ENCODE assay signal across 12 mouse cellular contexts in the genomic region with DNA sequence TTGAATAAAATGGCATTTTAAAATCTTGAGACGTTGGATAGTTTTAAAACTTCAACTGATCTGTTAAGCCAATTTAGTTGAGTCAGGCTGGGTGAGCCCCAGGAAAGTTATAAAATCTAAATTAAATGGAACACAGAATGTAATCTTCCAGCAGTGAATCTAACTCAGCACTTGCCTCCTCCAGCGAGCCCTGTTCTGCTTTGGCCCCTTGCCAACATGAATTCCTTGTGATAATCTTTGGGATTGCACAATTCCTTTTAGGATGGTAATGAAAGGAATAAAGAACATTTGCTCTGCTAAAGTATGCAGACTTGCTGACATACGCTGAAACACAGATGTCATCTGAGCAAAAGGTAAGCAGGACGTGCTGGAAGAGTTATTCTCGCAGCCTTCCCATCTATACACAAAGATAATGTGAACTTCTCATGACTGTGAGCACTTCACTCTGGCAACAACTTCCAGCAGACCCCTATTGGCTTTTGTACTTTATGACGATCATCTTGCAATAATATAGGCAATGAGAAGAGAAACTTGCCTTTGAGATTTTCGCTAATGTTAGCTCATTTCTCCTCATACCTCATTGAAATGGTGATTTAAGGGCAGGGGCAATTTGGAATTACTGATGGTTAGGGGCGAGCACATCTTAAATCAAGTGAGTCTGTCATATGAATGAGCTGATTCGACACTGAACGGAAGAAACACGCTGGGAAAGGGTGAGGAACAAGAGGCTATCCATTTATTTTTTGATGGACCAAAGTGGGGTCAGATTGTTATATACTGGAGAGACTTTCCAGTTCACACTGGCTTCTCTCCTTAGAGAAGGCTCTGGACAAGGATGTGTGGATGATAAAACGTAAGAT.
DNase-seq lines count a peak whose midpoint lies in the region; ATAC-seq and TF ChIP-seq lines count a peak whose summit lies in the region.
"Had no signal": no experiment of that assay in that cellular context is flagged by ENCODE, and none has a peak within 500 bp of the region (broad histone marks: within the 10 kb centered on the region; RNA-seq: fewer than 3 reads in every experiment).

No protein-coding gene starts in this region.

- H3K4me1 ChIP-seq in heart, embryonic 10.5 days: no peaks in the 10 kb centered on the region
- H3K4me1 ChIP-seq in liver, postnatal 0 days (ENCODE audit: insufficient read depth): no peaks in the 10 kb centered on the region
- no peaks in the 10 kb centered on the region for H3K4me1 ChIP-seq in lung, embryonic 14.5 days (ENCODE audit: insufficient read depth)
- H3K4me1 ChIP-seq: embryonic facial prominence, embryonic 13.5 days; limb, embryonic 12.5 days had no signal

- H3K9ac ChIP-seq in liver, postnatal 0 days (replicated peaks): no peak overlapping the region
- H3K9ac ChIP-seq in lung, embryonic 14.5 days: no peak overlapping the region
- H3K9ac ChIP-seq: embryonic facial prominence, embryonic 13.5 days; heart, embryonic 13.5 days; limb, embryonic 12.5 days had no signal

- TF ChIP-seq CTCF in liver, postnatal 0 days (IDR thresholded peaks at IDR 0.05; ENCODE audit: low read depth): no peak
- no peak for TF ChIP-seq CTCF in lung, embryonic 14.5 days (IDR thresholded peaks at IDR 0.05; ENCODE audit: low read depth)

- no peak for TF ChIP-seq EP300 in liver, postnatal 0 days (IDR thresholded peaks at IDR 0.05; ENCODE audit: low read depth)

- whole genome bisulfite sequencing in heart, embryonic 10.5 days: 75% methylated on average over 12 of the region's 12 CpGs
- 68% methylated on average over 12 of the region's 12 CpGs for WGBS in liver, postnatal 0 days (ENCODE audit: insufficient replicate concordance)
- WGBS in lung, embryonic 14.5 days: 32% methylated on average over 12 of the region's 12 CpGs

- H3K36me3 ChIP-seq in heart, embryonic 10.5 days: no peaks in the 10 kb centered on the region
- no peaks in the 10 kb centered on the region for H3K36me3 ChIP-seq in liver, postnatal 0 days (replicated peaks; ENCODE audit: insufficient read depth, low read length)
- H3K36me3 ChIP-seq in lung, embryonic 14.5 days (ENCODE audit: insufficient read depth): no peaks in the 10 kb centered on the region
- H3K36me3 ChIP-seq: embryonic facial prominence, embryonic 13.5 days; heart, embryonic 13.5 days; limb, embryonic 12.5 days had no signal

- no peak overlapping the region for H3K4me2 ChIP-seq in liver, postnatal 0 days (ENCODE audit: low read depth, low read length)
- H3K4me2 ChIP-seq in lung, embryonic 14.5 days: 0 out of 2 replicates have a peak overlapping the region, but pooled peaks have one; percentile 13
- H3K4me2 ChIP-seq: embryonic facial prominence, embryonic 13.5 days; heart, embryonic 13.5 days; limb, embryonic 12.5 days had no signal

- no peaks in the 10 kb centered on the region for H3K27me3 ChIP-seq in heart, embryonic 10.5 days (ENCODE audit: insufficient read depth, poor library complexity, severe bottlenecking)
- no peaks in the 10 kb centered on the region for H3K27me3 ChIP-seq in liver, postnatal 0 days (ENCODE audit: insufficient read depth, low read length)
- no peaks in the 10 kb centered on the region for H3K27me3 ChIP-seq in lung, embryonic 14.5 days (ENCODE audit: insufficient read depth, low read length)
- H3K27me3 ChIP-seq: embryonic facial prominence, embryonic 13.5 days; heart, embryonic 13.5 days; limb, embryonic 12.5 days had no signal

- no peak for ATAC-seq in liver, postnatal 0 days
- ATAC-seq in lung, embryonic 14.5 days (ENCODE audit: insufficient read depth): peak; percentile 93

- H3K27ac ChIP-seq in heart, embryonic 10.5 days: no peak overlapping the region
- H3K27ac ChIP-seq in liver, postnatal 0 days (ENCODE audit: low read depth): no peak overlapping the region
- no peak overlapping the region for H3K27ac ChIP-seq in lung, embryonic 14.5 days (ENCODE audit: low read depth)
- H3K27ac ChIP-seq: embryonic facial prominence, embryonic 13.5 days; heart, embryonic 13.5 days; limb, embryonic 12.5 days had no signal

- no peak overlapping the region for H3K4me3 ChIP-seq in heart, embryonic 10.5 days
- H3K4me3 ChIP-seq in liver, postnatal 0 days (ENCODE audit: low read depth, low read length): no peak overlapping the region
- no peak overlapping the region for H3K4me3 ChIP-seq in lung, embryonic 14.5 days (ENCODE audit: low read depth, low read length)
- H3K4me3 ChIP-seq: embryonic facial prominence, embryonic 13.5 days; heart, embryonic 13.5 days; limb, embryonic 12.5 days; myocyte had no signal

- no peaks in the 10 kb centered on the region for H3K9me3 ChIP-seq in heart, embryonic 10.5 days
- no peaks in the 10 kb centered on the region for H3K9me3 ChIP-seq in liver, postnatal 0 days (ENCODE audit: low read length)
- no peaks in the 10 kb centered on the region for H3K9me3 ChIP-seq in lung, embryonic 14.5 days (ENCODE audit: low read depth, low read length)
- H3K9me3 ChIP-seq: embryonic facial prominence, embryonic 13.5 days; heart, embryonic 13.5 days; limb, embryonic 12.5 days had no signal

- peak; percentile 30 to 38 for DNase-seq in heart, adult 18-20 months
- no peak for DNase-seq in heart, embryonic 10.5 days (ENCODE audit: low spot score)
- peak; percentile 23 for DNase-seq in liver
- DNase-seq in liver, postnatal 0 days: no peak
- DNase-seq in gastrocnemius, postnatal 10 days: peak; percentile 18
- DNase-seq in lung, embryonic 14.5 days: peak; percentile 93
- no peak for DNase-seq in c-Kit-positive CD71-positive TER-119-positive erythroid progenitor cells, embryonic 14.5 days (ENCODE audit: low spot score)
- no peak for DNase-seq in thymus, postnatal 36 days

Comparison
In these comparisons a context has a peak if more than half of its experiments do, and no peak if none do; other contexts are left out.
1. DNase-seq: peak in heart, adult 18-20 months (2 of 2), liver (single experiment), gastrocnemius, postnatal 10 days (single experiment) and lung, embryonic 14.5 days (single experiment); none in heart, embryonic 10.5 days (single experiment), liver, postnatal 0 days (single experiment), c-Kit-positive CD71-positive TER-119-positive erythroid progenitor cells, embryonic 14.5 days (single experiment) and thymus, postnatal 36 days (0 of 2).